Mouse (Mus musculus) thymus, adult 2 months (tissue): ENCODE results near the gene Atxn10.

Experiments used
- CTCF ChIP-seq: fragments of 200-500 bp; IDR thresholded peaks from 2 replicates; pipeline ENCODE4 v1.5.1; 2012; ENCODE audit warnings: mild to moderate bottlenecking, control low read depth, low read length, moderate library complexity, borderline replicate concordance; ENCODE audit not compliant: control insufficient read depth, poor library complexity, insufficient read depth; ENCODE audit errors: extremely low read depth
- POLR2A ChIP-seq: fragments of 200-500 bp; IDR thresholded peaks from 2 replicates; pipeline ENCODE4 v1.6.1; 2012; ENCODE audit warnings: mild to moderate bottlenecking, low read length, control low read depth, moderate library complexity; ENCODE audit not compliant: control insufficient read depth, poor library complexity, insufficient read depth; ENCODE audit errors: extremely low read depth

GRCm38 (mm10) chr15:85329096-85329495, 6.9 kb upstream of the Atxn10 start:
- TF ChIP-seq CTCF (no peak), POLR2A (no peak)
